Mouse (Mus musculus) bone marrow, adult 2 months (tissue): ENCODE results near the gene Rab10.
A peak's percentile ranks its signal among the peaks of the same experiment; 100 is the strongest.

ENCODE experiments used
- CTCF ChIP-seq: fragments of 200-500 bp; IDR thresholded peaks from 2 replicates; pipeline ENCODE4 v1.5.1; 2011; ENCODE audit warnings: low read length, control low read depth; ENCODE audit not compliant: control insufficient read depth, insufficient read depth
- POLR2A ChIP-seq: fragments of 200-500 bp; IDR thresholded peaks from 2 replicates; pipeline ENCODE4 v1.6.1; 2011; ENCODE audit warnings: low read depth, mild to moderate bottlenecking, control low read depth, low read length, borderline replicate concordance; ENCODE audit not compliant: control insufficient read depth

- TF ChIP-seq CTCF (no peak), POLR2A (peak; percentile 97)
Observed at GRCm38 (mm10) chr12:3309391-3310320, at the start of gene Rab10.
